ENCODE assay signal across 1 mouse cellular context in the genomic region with DNA sequence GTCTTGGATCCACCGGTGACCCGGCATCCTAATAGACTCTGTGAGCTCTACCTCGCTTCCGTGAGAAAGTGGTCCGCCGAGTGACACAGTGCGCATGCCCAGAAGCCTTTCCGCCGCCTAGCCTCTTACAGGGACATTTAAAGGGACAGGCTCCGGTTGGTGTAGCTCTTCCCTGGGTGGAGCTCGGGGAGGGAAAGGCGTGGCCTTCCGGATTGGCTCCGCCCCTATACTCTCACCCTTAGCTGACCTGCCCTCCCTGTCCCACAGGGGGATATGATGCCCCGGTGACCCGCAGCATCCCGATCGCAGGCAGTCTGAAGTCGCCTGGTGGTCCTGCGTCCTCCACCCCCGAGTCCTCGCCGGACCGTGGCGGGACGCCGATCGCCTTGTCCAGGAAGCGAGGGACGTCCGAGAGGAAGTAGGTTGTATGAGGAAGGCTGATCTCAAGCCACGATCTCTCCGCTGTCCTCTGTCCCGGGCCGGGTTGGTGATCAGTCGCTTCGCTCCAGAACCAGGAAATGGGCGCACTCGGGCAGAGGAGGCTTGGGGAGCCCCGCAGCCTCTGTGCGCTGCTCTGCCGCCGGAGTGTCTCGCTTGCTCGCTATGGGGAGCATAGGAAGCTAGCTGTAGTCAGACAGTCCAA.
TF ChIP-seq lines count a peak whose summit lies in the region.

Pus7l (minus strand) TSS at position 139 of the 643 bp plus-strand sequence.
Irak4 (plus strand) TSS at position 235 of the 643 bp plus-strand sequence.

TF ChIP-seq in MEL, 35 proteins besides CTCF, POLR2A, EP300 and RAD21 (continued from another document):
- TF ChIP-seq GATA1 (IDR thresholded peaks at IDR 0.05; ENCODE audit: low read depth, low read length) (peak; percentile 69), ZNF384 (IDR thresholded peaks at IDR 0.05; ENCODE audit: low read depth, low read length) (no peak), MAFK (IDR thresholded peaks at IDR 0.05; ENCODE audit: borderline replicate concordance, low read depth, low read length) (no peak; the same call in 1 of the 2 replicates), KAT2A (conservative IDR thresholded peaks at IDR 0.05; ENCODE audit: low read depth, low read length) (no peak), POLR2AphosphoS5 (IDR thresholded peaks at IDR 0.05; ENCODE audit: borderline replicate concordance, low read depth, low read length) (peak; percentile 64; the same call in 1 of the 2 replicates), ZC3H11A (IDR thresholded peaks at IDR 0.05; ENCODE audit: low read depth, low read length) (no peak), MYB (IDR thresholded peaks at IDR 0.05; ENCODE audit: low read depth, low read length) (no peak), ZKSCAN1 (IDR thresholded peaks at IDR 0.05; ENCODE audit: low read depth, low read length) (no peak), HCFC1 (IDR thresholded peaks at IDR 0.05; ENCODE audit: low read depth, low read length) (peak; percentile 77), SMC3 (IDR thresholded peaks at IDR 0.05; ENCODE audit: low read depth, low read length) (no peak), NELFE (IDR thresholded peaks at IDR 0.05; ENCODE audit: low read depth, low read length) (peak; percentile 88), MAZ (IDR thresholded peaks at IDR 0.05; ENCODE audit: low read depth, low read length) (no peak; the same call in 1 of the 2 replicates), MEF2A (IDR thresholded peaks at IDR 0.05; ENCODE audit: extremely low read depth, insufficient replicate concordance, low read depth, low read length, poor library complexity, severe bottlenecking) (no peak), ZMIZ1 (IDR thresholded peaks at IDR 0.05; ENCODE audit: low read depth, low read length) (peak; percentile 72), TCF12 (IDR thresholded peaks at IDR 0.05; ENCODE audit: low read depth, low read length) (no peak; the same call in none of the 2 replicates), MYC (IDR thresholded peaks at IDR 0.05; ENCODE audit: low read depth, low read length) (peak; percentile 74; the same call in 1 of the 2 replicates), TAL1 (IDR thresholded peaks at IDR 0.05; ENCODE audit: low read length) (no peak), JUND (IDR thresholded peaks at IDR 0.05; ENCODE audit: low read depth, low read length) (no peak), BHLHE40 (IDR thresholded peaks at IDR 0.05; ENCODE audit: borderline replicate concordance, low read depth, low read length) (no peak), CHD2 (IDR thresholded peaks at IDR 0.05; ENCODE audit: low read length) (no peak), POLR2AphosphoS2 (IDR thresholded peaks at IDR 0.05; ENCODE audit: low read length) (peak; percentile 78)
